Mouse (Mus musculus) MEL (cell line): ENCODE data around the gene Znrf4.

Source experiments
- MAZ ChIP-seq: IDR thresholded peaks from 2 replicates; pipeline ENCODE4 v1.6.1; 2012; ENCODE audit warnings: low read depth, mild to moderate bottlenecking, inconsistent platforms, low read length, improper control_type of control experiment
- TCF12 ChIP-seq: IDR thresholded peaks from 2 replicates; pipeline ENCODE4 v1.6.1; 2014; ENCODE audit warnings: low read depth, mild to moderate bottlenecking, inconsistent platforms, low read length, improper control_type of control experiment, moderate library complexity

GRCm38 (mm10) chr17:56490438-56491152, 21.6 kb downstream of the Znrf4 start:
- TF ChIP-seq TCF12 (no peak), MAZ (no peak)
